Mouse (Mus musculus) macrophage (primary cell): ENCODE measurements around the gene Mag. TPM values are rescaled to one million over a fixed set of nuclear protein-coding genes. Genes with fewer than 3 reads are reported as not detected.

ENCODE experiments used
- H3K27ac ChIP-seq: fragments of 350-480 bp; formaldehyde crosslinking; 2 replicates; pipeline ENCODE4 v1.9.0; 2021
- H3K36me3 ChIP-seq: fragments of 350-480 bp; formaldehyde crosslinking; 2 replicates; pipeline ENCODE4 v1.9.0; 2021; ENCODE audit errors: inconsistent target
- H3K4me3 ChIP-seq: fragments of 350-480 bp; formaldehyde crosslinking; 2 replicates; pipeline ENCODE4 v1.9.0; 2021; ENCODE audit errors: inconsistent target
- H3K79me2 ChIP-seq: fragments of 350-480 bp; formaldehyde crosslinking; 2 replicates; pipeline ENCODE4 v1.9.0; 2021; ENCODE audit errors: inconsistent target
- WGBS: methylation state at CpG from one replicate; pipeline ENCODE4 v1.1.7; 2026; ENCODE audit warnings: inconsistent platforms; ENCODE audit not compliant: missing documents; 5-methylcytosine and 5-hydroxymethylcytosine counted together
- polyA plus RNA-seq: library from polyadenylated mRNA; stranded (reverse); fragments of 250-400 nt; gene quantifications from 3 replicates; pipeline ENCODE4 v1.2.4, GENCODE M21; 2018; ENCODE audit warnings: inconsistent platforms

Mag gene
- polyA plus RNA-seq, 1 experiment from 2014 or later: 0.43 TPM

DNA sequence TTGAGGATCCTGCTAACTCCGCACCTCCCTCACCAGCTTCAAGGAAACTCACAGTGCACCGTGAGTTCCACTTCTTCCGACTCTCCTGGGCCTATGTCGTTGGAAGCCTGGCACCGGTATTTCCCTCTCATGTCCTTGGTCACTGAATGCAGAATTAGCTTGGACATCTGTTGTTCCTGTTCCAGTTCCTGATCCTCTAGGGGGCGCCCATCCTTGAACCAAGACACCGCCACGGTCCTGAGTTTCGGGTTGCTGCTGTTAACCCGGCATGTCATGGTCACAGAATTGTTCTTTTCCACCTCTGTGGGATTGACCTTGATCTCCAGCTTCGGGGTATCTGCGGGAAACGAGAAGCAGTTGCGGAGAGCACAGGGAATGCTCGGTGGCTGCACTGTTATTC, 41.6 kb downstream of the Mag start:
- Histone ChIP-seq H3K79me2 (no peaks in the 10 kb centered on the region), H3K4me3 (no peak overlapping the region), H3K27ac (no peak overlapping the region), H3K36me3 (no peaks in the 10 kb centered on the region)
- 18% methylated on average over 15 of the region's 15 CpGs for WGBS

DNA sequence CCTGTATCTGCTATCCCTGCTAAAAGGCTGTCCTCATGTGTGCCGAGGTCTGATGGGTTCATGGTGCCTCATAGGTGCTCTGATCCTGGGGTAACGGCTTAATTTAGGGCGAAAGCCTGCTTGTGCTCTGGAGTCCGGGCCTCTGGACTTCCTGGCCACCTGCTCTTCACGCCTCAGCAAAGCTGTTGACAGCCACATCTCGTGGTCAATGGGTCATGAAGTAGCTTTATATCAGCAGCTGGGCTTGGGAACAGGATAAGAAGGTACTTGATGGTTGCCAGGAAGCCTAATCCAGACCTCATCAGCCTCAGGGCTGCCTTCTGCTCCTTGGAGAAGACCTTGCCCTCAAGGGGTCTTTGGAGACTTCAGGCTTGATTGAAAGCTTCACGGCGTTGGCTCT, 51.3 kb downstream of the Mag start:
- H3K36me3 ChIP-seq: no peaks in the 10 kb centered on the region
- H3K79me2 ChIP-seq: no peaks in the 10 kb centered on the region
- no peak overlapping the region for H3K4me3 ChIP-seq
- WGBS: 72% methylated on average over 8 of the region's 8 CpGs
- H3K27ac ChIP-seq: no peak overlapping the region

DNA sequence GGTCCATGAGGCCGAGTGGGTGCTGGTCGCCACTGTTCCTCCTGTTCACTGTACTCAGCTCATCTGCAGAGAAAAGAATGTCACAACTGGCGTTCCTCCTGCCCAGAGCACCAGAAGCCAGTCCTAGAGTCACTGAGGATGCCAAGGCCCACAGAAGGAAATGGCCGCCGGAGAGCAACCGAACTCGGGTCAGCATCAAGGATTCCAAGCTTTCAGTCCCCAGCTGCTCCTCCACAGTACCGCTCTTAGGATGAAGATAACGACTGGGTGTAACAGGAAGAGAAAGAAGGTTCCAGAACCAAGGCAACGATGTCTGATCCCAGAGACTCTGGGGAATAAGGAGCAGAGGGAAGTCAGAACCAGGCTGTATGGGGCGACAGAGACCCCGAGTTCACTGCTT, 53.2 kb downstream of the Mag start, which contains the start of gene Ffar1:
Gene Ffar1, minus strand, starts transcription at position 101 of the 400 bp plus-strand sequence.
- Histone ChIP-seq H3K79me2 (no peaks in the 10 kb centered on the region), H3K4me3 (no peak within 1 kb of the TSS), H3K27ac (no peak within 1 kb of the TSS), H3K36me3 (no peaks in the 10 kb centered on the region)
- 94% methylated on average over 12 of the region's 12 CpGs for WGBS

DNA sequence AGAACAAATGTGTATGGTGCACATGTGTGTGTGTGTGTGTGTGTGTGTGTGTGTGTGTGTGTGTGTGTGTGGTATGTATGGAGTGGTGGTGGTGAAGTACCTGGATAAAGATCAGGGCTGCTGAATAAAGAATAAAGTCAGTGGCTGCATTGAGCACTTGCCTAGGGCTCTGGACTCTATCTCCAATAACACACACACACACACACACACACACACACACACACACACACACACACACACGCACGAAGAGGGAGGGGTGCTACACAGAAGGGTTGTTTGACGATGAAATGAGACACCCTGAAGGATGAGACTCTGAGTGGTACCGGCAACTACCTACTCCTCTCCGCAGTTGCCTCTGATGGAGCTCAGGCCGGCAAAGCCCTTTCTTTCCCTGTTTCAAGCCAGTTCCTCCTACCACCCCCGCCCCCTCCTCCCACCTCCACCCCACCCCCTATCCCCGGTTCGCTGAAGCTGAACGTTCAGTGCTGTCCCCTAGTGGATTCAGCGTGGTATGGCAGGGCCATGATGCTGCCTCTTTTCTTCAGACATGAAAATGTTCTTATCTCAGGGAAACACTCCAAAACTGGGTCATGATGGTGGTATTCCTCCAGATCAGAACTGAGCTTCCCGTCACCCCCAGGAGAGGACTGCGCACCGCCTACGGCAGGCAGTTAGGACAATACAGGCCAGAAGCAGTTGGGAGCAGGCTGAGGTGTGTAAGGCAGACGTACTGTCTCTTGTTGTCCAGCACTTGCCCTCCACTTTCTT, 54.9 kb downstream of the Mag start:
- Histone ChIP-seq H3K79me2 (no peaks in the 10 kb centered on the region), H3K4me3 (no peak overlapping the region), H3K36me3 (no peaks in the 10 kb centered on the region), H3K27ac (no peak overlapping the region)
- 11% methylated on average over 9 of the region's 16 CpGs for WGBS

DNA sequence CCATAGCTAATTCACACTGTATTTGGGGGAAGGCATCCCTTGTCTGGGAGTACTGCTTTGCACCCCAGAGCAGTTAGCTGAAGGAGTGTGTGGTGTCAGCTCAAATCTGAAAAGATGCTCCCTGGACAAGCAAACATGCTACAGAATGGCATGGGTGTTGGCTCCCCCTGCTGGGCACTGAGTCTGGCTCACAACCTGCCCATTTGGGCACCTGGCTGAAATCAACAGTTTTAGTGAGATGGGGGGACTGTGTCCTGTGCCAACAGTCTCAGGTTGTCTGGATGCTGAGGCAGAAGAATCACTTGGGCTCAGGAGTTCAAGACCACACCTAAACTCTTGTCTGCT, 55.4 kb downstream of the Mag start:
- Histone ChIP-seq H3K27ac (no peak overlapping the region), H3K4me3 (no peak overlapping the region), H3K79me2 (no peaks in the 10 kb centered on the region), H3K36me3 (no peaks in the 10 kb centered on the region)

DNA sequence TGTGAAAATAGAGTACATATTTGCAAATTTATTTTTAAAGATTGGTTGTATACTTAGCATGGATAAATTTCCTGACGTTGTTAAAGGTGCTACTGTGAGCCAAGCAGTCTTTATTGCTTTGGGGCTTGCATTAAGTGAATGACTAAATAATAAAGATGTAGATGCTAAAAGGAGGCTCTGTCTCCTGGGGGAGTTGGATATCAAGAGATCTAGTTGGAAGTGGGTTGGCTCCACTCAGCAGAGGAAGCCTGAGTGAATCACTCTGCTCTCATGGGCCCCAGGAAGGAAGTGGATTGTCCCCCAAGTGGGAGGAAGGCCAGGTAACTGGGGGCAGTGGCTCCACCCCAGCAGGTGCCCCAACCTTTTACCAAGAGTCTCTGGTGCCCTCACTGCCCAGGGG, 56.9 kb downstream of the Mag start:
- WGBS: 70% methylated on average over 1 of the region's 1 CpGs
- Histone ChIP-seq H3K27ac (no peak overlapping the region), H3K79me2 (no peaks in the 10 kb centered on the region), H3K36me3 (no peaks in the 10 kb centered on the region), H3K4me3 (no peak overlapping the region)

DNA sequence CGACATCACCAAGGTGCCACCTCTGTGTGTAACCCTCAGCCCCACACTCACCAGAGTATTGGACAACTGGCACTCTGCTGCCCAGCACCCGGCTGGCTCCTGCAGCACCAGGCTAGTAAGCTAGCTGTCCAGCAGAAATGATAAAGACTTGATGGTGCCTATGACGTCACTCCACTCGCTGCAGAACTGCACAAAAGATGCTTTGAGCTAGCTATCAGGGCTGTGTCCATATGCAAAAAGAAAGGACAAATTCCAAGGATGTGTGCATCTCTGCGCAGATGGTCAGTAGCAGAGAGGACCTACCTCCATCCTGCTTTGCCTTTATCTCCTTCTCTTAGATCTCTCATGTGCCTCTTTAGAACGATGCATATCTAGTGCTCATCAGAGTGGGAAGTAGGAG, 58.6 kb downstream of the Mag start, which contains the start of gene Ffar3:
Gene Ffar3, minus strand, starts transcription at position 101 of the 400 bp plus-strand sequence.
- WGBS: 89% methylated on average over 6 of the region's 6 CpGs
- Histone ChIP-seq H3K4me3 (no peak within 1 kb of the TSS), H3K79me2 (no peaks in the 10 kb centered on the region), H3K27ac (no peak within 1 kb of the TSS), H3K36me3 (no peaks in the 10 kb centered on the region)

DNA sequence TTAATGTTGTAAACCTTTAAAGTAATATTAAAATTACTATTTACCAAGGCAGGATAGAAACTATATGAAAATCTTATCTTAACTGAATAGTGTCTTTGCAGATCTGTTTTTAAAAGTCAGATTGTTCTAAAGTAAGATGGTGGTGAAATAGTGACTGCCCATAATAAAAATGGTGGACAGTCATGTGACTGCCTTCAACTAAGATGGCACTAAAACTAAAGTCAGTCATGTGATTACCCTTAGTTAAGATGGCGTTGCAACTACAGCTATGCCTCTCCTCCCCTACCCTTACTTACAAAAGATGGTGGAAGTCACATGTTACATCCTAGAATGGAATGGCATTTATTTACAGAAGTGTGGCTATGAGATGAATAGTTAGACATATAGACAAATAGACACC, 63.3 kb downstream of the Mag start:
- 100% methylated on average over 1 of the region's 1 CpGs for whole genome bisulfite sequencing
- Histone ChIP-seq H3K36me3 (no peaks in the 10 kb centered on the region), H3K79me2 (no peaks in the 10 kb centered on the region), H3K4me3 (no peak overlapping the region), H3K27ac (no peak overlapping the region)

Other genes with a start within 250 kb of the Mag start
- gene Haus5, start 249.9 kb downstream of the Mag start, polyA plus RNA-seq: 4.8 to 11.7 TPM (median 6.3 TPM) in 3 replicates
- not detected in 3 replicates for gene Pmis2, start 243.3 kb downstream of the Mag start, polyA plus RNA-seq
- gene 2200002J24Rik, start 215.9 kb downstream of the Mag start, polyA plus RNA-seq: not detected in 3 replicates
- not detected in 3 replicates for gene Atp4a, start 202.7 kb downstream of the Mag start, polyA plus RNA-seq
- gene Tmem147, start 185.3 kb downstream of the Mag start, polyA plus RNA-seq: 24.1 to 98.6 TPM (median 72.6 TPM) in 3 replicates
- gene Gapdhs, start 171.2 kb downstream of the Mag start, polyA plus RNA-seq: not detected in 3 replicates
- 0.54 to 2.3 TPM (median 1.5 TPM) in 3 replicates for gene Sbsn, start 163.4 kb downstream of the Mag start, polyA plus RNA-seq
- gene Dmkn, start 151.1 kb downstream of the Mag start, polyA plus RNA-seq: 0.37 TPM in 1 of 3 replicates, not detected in the others
- gene Krtdap, start 127.0 kb downstream of the Mag start, polyA plus RNA-seq: not detected in 3 replicates
- 0.10 TPM in 1 of 3 replicates, not detected in the others for gene Ffar2, start 91.1 kb downstream of the Mag start, polyA plus RNA-seq
- not detected in 3 replicates for gene Ffar3, start 58.7 kb downstream of the Mag start, polyA plus RNA-seq
- gene Ffar1, start 53.3 kb downstream of the Mag start, polyA plus RNA-seq: not detected in 3 replicates
- 15.6 to 31.6 TPM (median 22.5 TPM) in 3 replicates for gene Cd22, start 34.5 kb downstream of the Mag start, polyA plus RNA-seq
- not detected in 3 replicates for gene Hamp2, start 9.8 kb upstream of the Mag start, polyA plus RNA-seq
- not detected in 3 replicates for gene Hamp, start 29.2 kb upstream of the Mag start, polyA plus RNA-seq
- gene Usf2, start 41.9 kb upstream of the Mag start, polyA plus RNA-seq: 95.7 to 263 TPM (median 152 TPM) in 3 replicates
- 0.29 to 2.2 TPM (median 0.38 TPM) in 3 replicates for gene Lsr, start 58.6 kb upstream of the Mag start, polyA plus RNA-seq
- gene Fam187b, start 58.9 kb upstream of the Mag start, polyA plus RNA-seq: 0.21 to 0.26 TPM in 2 of 3 replicates, not detected in the other
- gene Fxyd5, start 127.6 kb upstream of the Mag start, polyA plus RNA-seq: 662 to 1,499 TPM (median 1,028 TPM) in 3 replicates
- not detected in 3 replicates for gene Fxyd7, start 136.6 kb upstream of the Mag start, polyA plus RNA-seq
- not detected in 3 replicates for gene Fxyd1, start 142.3 kb upstream of the Mag start, polyA plus RNA-seq
- 0.14 to 0.27 TPM (median 0.22 TPM) in 3 replicates for gene Lgi4, start 144.5 kb upstream of the Mag start, polyA plus RNA-seq
- gene Fxyd3, start 161.8 kb upstream of the Mag start, polyA plus RNA-seq: not detected in 3 replicates
- gene Hpn, start 200.4 kb upstream of the Mag start, polyA plus RNA-seq: 0.36 to 5.0 TPM (median 0.59 TPM) in 3 replicates
- gene Scn1b, start 212.1 kb upstream of the Mag start, polyA plus RNA-seq: 6.4 to 26.6 TPM (median 13.9 TPM) in 3 replicates
- gene Gramd1a, start 241.0 kb upstream of the Mag start, polyA plus RNA-seq: 30.4 to 56.1 TPM (median 32.6 TPM) in 3 replicates